Comparison of ENCODE assay signal across 23 mouse cellular contexts in the genomic region with DNA sequence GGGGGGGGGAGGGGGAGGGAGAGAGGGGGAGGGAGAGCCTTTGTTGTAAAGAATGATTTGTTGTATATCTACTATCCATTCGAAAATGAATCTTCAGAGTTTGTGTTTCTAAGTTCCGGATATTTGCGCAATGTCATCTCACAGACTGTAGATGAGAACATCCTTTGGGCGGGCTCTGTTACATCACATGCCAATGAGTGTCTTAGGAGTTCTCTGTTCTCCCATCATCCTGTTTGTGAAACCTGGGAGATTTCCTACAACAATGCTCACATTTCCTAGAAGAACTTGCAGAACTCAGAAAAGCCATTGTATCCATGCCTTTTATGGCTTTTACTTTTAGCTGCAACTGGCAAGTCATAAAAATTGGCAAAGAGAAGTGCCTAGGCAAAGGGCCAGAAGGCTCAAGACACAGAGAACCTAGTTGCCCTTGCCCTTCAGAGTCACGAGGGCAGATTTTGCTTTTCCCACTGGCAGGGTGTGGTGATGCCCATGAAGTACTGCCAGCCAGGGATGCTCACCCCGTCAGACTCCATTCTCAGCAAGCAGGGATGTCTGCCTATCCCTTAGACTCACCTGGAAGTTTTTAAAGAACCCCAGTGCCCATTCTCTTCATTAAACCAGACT. TPM values are rescaled to one million over a fixed set of nuclear protein-coding genes. Genes with fewer than 3 reads are reported as not detected.
DNase-seq lines count a peak whose midpoint lies in the region; ATAC-seq and TF ChIP-seq lines count a peak whose summit lies in the region.
"Had no signal": no experiment of that assay in that cellular context is flagged by ENCODE, and none has a peak within 500 bp of the region (broad histone marks: within the 10 kb centered on the region; RNA-seq: fewer than 3 reads in every experiment).

No protein-coding gene starts in this region.

- no peak overlapping the region for H3K4me2 ChIP-seq in forebrain, embryonic 14.5 days (ENCODE audit: low read length)
- H3K4me2 ChIP-seq: embryonic facial prominence, embryonic 13.5 days; forebrain, embryonic 15.5 days; heart, embryonic 11.5 days had no signal

- H3K4me3 ChIP-seq in kidney, adult 2 months (ENCODE audit: insufficient read depth, low read depth, low read length): no peak overlapping the region
- no peak overlapping the region for H3K4me3 ChIP-seq in forebrain, embryonic 14.5 days (ENCODE audit: low read depth, low read length)
- H3K4me3 ChIP-seq: embryonic facial prominence, embryonic 13.5 days; forebrain, embryonic 15.5 days; limb, embryonic 10.5 days had no signal

- TF ChIP-seq POLR2A in kidney, adult 2 months (IDR thresholded peaks at IDR 0.05; ENCODE audit: low read depth, low read length): no peak

- H3K27me3 ChIP-seq in kidney, adult 2 months (replicated peaks; ENCODE audit: control insufficient read depth, insufficient read depth, low read length): no peaks in the 10 kb centered on the region
- H3K27me3 ChIP-seq in forebrain, embryonic 14.5 days (replicated peaks; ENCODE audit: control insufficient read depth, insufficient read depth, low read length): no peaks in the 10 kb centered on the region
- H3K27me3 ChIP-seq: forebrain, embryonic 15.5 days had no signal

- DNase-seq in kidney, adult 2 months: peak; percentile 43
- no peak for DNase-seq in kidney, adult 18-20 months
- peak; percentile 47 for DNase-seq in 416B (ENCODE audit: low read depth)
- peak; percentile 45 to 58 for DNase-seq in adrenal gland, postnatal 36 days
- no peak for DNase-seq in right cerebral cortex, postnatal 25 days
- DNase-seq in B cell, adult 2 months: no peak
- no peak for DNase-seq in forebrain, embryonic 14.5 days (ENCODE audit: low spot score)
- DNase-seq: cerebellum, postnatal 36 days; heart, postnatal 36 days; right cerebral cortex, postnatal 4 days had no signal

- ATAC-seq in megakaryocyte progenitor cell, adult 5-6 weeks (replicated peaks; ENCODE audit: poor library complexity): 0 out of 2 replicates have a peak, but pooled peaks have one; percentile 20
- no peak for ATAC-seq in forebrain, embryonic 14.5 days
- ATAC-seq: activated CD4-positive, CD25-positive, alpha-beta regulatory T cell, adult 4 months; forebrain, embryonic 15.5 days; hindbrain, postnatal 0 days had no signal

- no peak overlapping the region for H3K9ac ChIP-seq in forebrain, embryonic 14.5 days (ENCODE audit: low read length)
- H3K9ac ChIP-seq: embryonic facial prominence, embryonic 13.5 days; forebrain, embryonic 15.5 days; liver, embryonic 14.5 days had no signal

- 78% methylated on average over 6 of the region's 6 CpGs for WGBS in kidney, adult 2 months
- 92% methylated on average over 6 of the region's 6 CpGs for WGBS in forebrain, embryonic 14.5 days

- TF ChIP-seq CTCF in kidney, adult 2 months (conservative IDR thresholded peaks at IDR 0.05; ENCODE audit: insufficient read depth, insufficient read length, low read depth, low read length): no peak

- no peaks in the 10 kb centered on the region for H3K4me1 ChIP-seq in kidney, adult 2 months (ENCODE audit: control insufficient read depth, insufficient read depth, low read length)
- no peaks in the 10 kb centered on the region for H3K4me1 ChIP-seq in forebrain, embryonic 14.5 days (ENCODE audit: control insufficient read depth, insufficient read depth, low read length)
- H3K4me1 ChIP-seq: embryonic facial prominence, embryonic 13.5 days; forebrain, embryonic 15.5 days; limb, embryonic 10.5 days had no signal

- no peaks in the 10 kb centered on the region for H3K36me3 ChIP-seq in kidney, adult 2 months (ENCODE audit: control insufficient read depth, insufficient read depth, low read length)
- H3K36me3 ChIP-seq in forebrain, embryonic 14.5 days (ENCODE audit: control insufficient read depth, insufficient read depth, low read length): no peaks in the 10 kb centered on the region
- H3K36me3 ChIP-seq: embryonic facial prominence, embryonic 13.5 days; forebrain, embryonic 15.5 days; limb, embryonic 10.5 days had no signal

- H3K9me3 ChIP-seq in forebrain, embryonic 14.5 days (replicated peaks; ENCODE audit: control insufficient read depth, low read length): no peaks in the 10 kb centered on the region
- H3K9me3 ChIP-seq: embryonic facial prominence, embryonic 13.5 days; forebrain, embryonic 15.5 days; limb, embryonic 10.5 days had no signal

- H3K27ac ChIP-seq in kidney, adult 2 months (ENCODE audit: insufficient read depth, low read depth, low read length): no peak overlapping the region
- H3K27ac ChIP-seq in forebrain, embryonic 14.5 days (ENCODE audit: low read depth, low read length): no peak overlapping the region
- H3K27ac ChIP-seq: embryonic facial prominence, embryonic 13.5 days; forebrain, embryonic 15.5 days; hindbrain, postnatal 0 days; kidney, postnatal 0 days; limb, embryonic 10.5 days; liver, embryonic 14.5 days had no signal

RNA-seq across cellular contexts. Expression of a gene that starts 8.3 kb away (rescaled TPM):
- not detected in 2 replicates for polyA plus RNA-seq in kidney, adult 2 months (2012; rRNA removed)
- total RNA-seq in adrenal gland, postnatal 36 days (2021): not detected
- not detected in 2 replicates for total RNA-seq in megakaryocyte progenitor cell, adult 5-6 weeks (2015)
- not detected in 2 replicates for total RNA-seq in megakaryocyte progenitor cell, adult 5-6 weeks (2017)
- polyA plus RNA-seq in forebrain, embryonic 14.5 days (2014; fragmentation: Nextera tagmentation; extraction: Ambion mirVana): not detected in 2 replicates
- total RNA-seq: gastrocnemius, adult 8-10 months; heart, postnatal 36 days; layer of hippocampus, postnatal 25 days; MEL had no signal
- polyA plus RNA-seq: activated CD4-positive, CD25-positive, alpha-beta regulatory T cell, adult 4 months; embryonic facial prominence, embryonic 13.5 days; forebrain, embryonic 15.5 days; hindbrain, postnatal 0 days; limb, embryonic 10.5 days; liver, embryonic 14.5 days had no signal

RNA-seq across cellular contexts. Expression of a gene that starts 13.4 kb away (rescaled TPM):
- polyA plus RNA-seq in kidney, adult 2 months (2012; rRNA removed): 2.6 and 4.4 TPM in 2 replicates
- 1 to 10 TPM in 1 of 2 experiments, under 1 TPM in 1; 0.59 to 2.2 TPM for total RNA-seq in adrenal gland, postnatal 36 days (2021)
- total RNA-seq in megakaryocyte progenitor cell, adult 5-6 weeks (2015): 3.0 and 6.0 TPM in 2 replicates
- total RNA-seq in megakaryocyte progenitor cell, adult 5-6 weeks (2017): 1.7 TPM in 1 of 2 replicates, not detected in the other
- polyA plus RNA-seq in forebrain, embryonic 14.5 days (2014; fragmentation: Nextera tagmentation; extraction: Ambion mirVana): not detected in 2 replicates
- total RNA-seq: hindbrain, postnatal 0 days; layer of hippocampus, postnatal 25 days; MEL had no signal
- polyA plus RNA-seq: activated CD4-positive, CD25-positive, alpha-beta regulatory T cell, adult 4 months; forebrain, embryonic 15.5 days had no signal

RNA-seq across cellular contexts. Expression of a gene that starts 29.6 kb away (rescaled TPM):
- polyA plus RNA-seq in kidney, adult 2 months (2012; rRNA removed): 0.77 and 1.9 TPM in 2 replicates
- 1 to 10 TPM in 1 of 2 experiments, not detected in 1; 1.1 TPM for total RNA-seq in adrenal gland, postnatal 36 days (2021)
- 110 and 215 TPM in 2 replicates for total RNA-seq in megakaryocyte progenitor cell, adult 5-6 weeks (2015)
- total RNA-seq in megakaryocyte progenitor cell, adult 5-6 weeks (2017): 88.5 and 189 TPM in 2 replicates
- polyA plus RNA-seq in forebrain, embryonic 14.5 days (2014; fragmentation: Nextera tagmentation; extraction: Ambion mirVana): not detected in 2 replicates
- total RNA-seq: heart, postnatal 36 days; hindbrain, postnatal 0 days; layer of hippocampus, postnatal 25 days; MEL had no signal
- polyA plus RNA-seq: activated CD4-positive, CD25-positive, alpha-beta regulatory T cell, adult 4 months; embryonic facial prominence, embryonic 13.5 days; forebrain, embryonic 15.5 days; heart, embryonic 11.5 days; limb, embryonic 10.5 days; stomach, embryonic 14.5 days had no signal

RNA-seq across cellular contexts. Expression of a gene that starts 36.3 kb away (rescaled TPM):
- 10.9 and 12.0 TPM in 2 replicates for polyA plus RNA-seq in kidney, adult 2 months (2012; rRNA removed)
- 10 to 100 TPM; 11.3 to 14.6 TPM for total RNA-seq in adrenal gland, postnatal 36 days (2021)
- 15.6 and 17.5 TPM in 2 replicates for total RNA-seq in megakaryocyte progenitor cell, adult 5-6 weeks (2015)
- 13.7 and 16.2 TPM in 2 replicates for total RNA-seq in megakaryocyte progenitor cell, adult 5-6 weeks (2017)
- 27.8 and 29.7 TPM in 2 replicates for polyA plus RNA-seq in forebrain, embryonic 14.5 days (2014; fragmentation: Nextera tagmentation; extraction: Ambion mirVana)

RNA-seq across cellular contexts. Expression of a gene that starts 54.8 kb away (rescaled TPM):
- 1.3 and 2.0 TPM in 2 replicates for polyA plus RNA-seq in kidney, adult 2 months (2012; rRNA removed)
- under 1 TPM in 1 of 2 experiments, not detected in 1; 0.50 TPM for total RNA-seq in adrenal gland, postnatal 36 days (2021)
- 19.6 and 29.1 TPM in 2 replicates for total RNA-seq in megakaryocyte progenitor cell, adult 5-6 weeks (2015)
- 16.7 and 37.1 TPM in 2 replicates for total RNA-seq in megakaryocyte progenitor cell, adult 5-6 weeks (2017)
- 0.56 TPM in 1 of 2 replicates, not detected in the other for polyA plus RNA-seq in forebrain, embryonic 14.5 days (2014; fragmentation: Nextera tagmentation; extraction: Ambion mirVana)
- total RNA-seq: gastrocnemius, adult 8-10 months; heart, postnatal 36 days; hindbrain, postnatal 0 days; layer of hippocampus, postnatal 25 days; MEL had no signal

Comparison
In these comparisons a context has a peak if more than half of its experiments do, and no peak if none do; other contexts are left out.
1. DNase-seq: peak in kidney, adult 2 months (single experiment), 416B (single experiment) and adrenal gland, postnatal 36 days (2 of 2); none in kidney, adult 18-20 months (single experiment), right cerebral cortex, postnatal 25 days (single experiment), B cell, adult 2 months (0 of 2) and forebrain, embryonic 14.5 days (single experiment).
2. RNA of a gene that starts 29.6 kb away (total RNA-seq): 88.5 to 215 TPM in megakaryocyte progenitor cell, adult 5-6 weeks; 1.1 TPM in adrenal gland, postnatal 36 days; every median in the first group is over 10 times any median in the second.